Mouse (Mus musculus) cerebellum, postnatal 25 days (tissue): ENCODE data around the gene Ston2.

Experiments used
- DNase-seq, 2 experiments: peaks; one replicate each; pipeline ENCODE4 v3.0.0; 2021; ENCODE audit warnings: mixed read lengths in 2 of 2

Ston2 gene

GRCm38 (mm10) chr12:91787959-91788437 is at the start of gene Ston2:
Gene Ston2 (minus strand): TSS chr12:91788387.
- DNase-seq, result no peak

- no peak for DNase-seq
Measured at GRCm38 (mm10) chr12:91837401-91838065, 49.3 kb upstream of the Ston2 start.

- DNase-seq, result no peak
Measured at GRCm38 (mm10) chr12:91833939-91834333, 45.7 kb upstream of the Ston2 start.

GRCm38 (mm10) chr12:91833237-91833938 is 45.2 kb upstream of the Ston2 start:
- DNase-seq, result no peak

- no peak for DNase-seq
Measured at GRCm38 (mm10) chr12:91831410-91831809, 43.2 kb upstream of the Ston2 start.

- no peak for DNase-seq
Measured at GRCm38 (mm10) chr12:91820461-91820860, 32.3 kb upstream of the Ston2 start.

GRCm38 (mm10) chr12:91818726-91819125 is 30.5 kb upstream of the Ston2 start:
- no peak for DNase-seq

- peak; percentile 45 to 60 for DNase-seq
Measured at GRCm38 (mm10) chr12:91815990-91816389, 27.8 kb upstream of the Ston2 start.

GRCm38 (mm10) chr12:91815552-91815951 is 27.4 kb upstream of the Ston2 start:
- DNase-seq, result no peak

- DNase-seq, result no peak
Measured at GRCm38 (mm10) chr12:91808911-91809310, 20.7 kb upstream of the Ston2 start.

GRCm38 (mm10) chr12:91807761-91808160 is 19.6 kb upstream of the Ston2 start:
- DNase-seq, result no peak

- DNase-seq, result no peak
Measured at GRCm38 (mm10) chr12:91807095-91807494, 18.9 kb upstream of the Ston2 start.

- DNase-seq, result no peak
Measured at GRCm38 (mm10) chr12:91804262-91804661, 16.1 kb upstream of the Ston2 start.

GRCm38 (mm10) chr12:91803207-91803932 is 15.2 kb upstream of the Ston2 start:
- DNase-seq, result no peak

- no peak for DNase-seq
Measured at GRCm38 (mm10) chr12:91802586-91803206, 14.5 kb upstream of the Ston2 start.

GRCm38 (mm10) chr12:91800861-91801385 is 12.7 kb upstream of the Ston2 start:
- no peak for DNase-seq

- no peak for DNase-seq
Measured at GRCm38 (mm10) chr12:91799821-91800335, 11.7 kb upstream of the Ston2 start.

- DNase-seq, result no peak
Measured at GRCm38 (mm10) chr12:91799379-91799773, 11.2 kb upstream of the Ston2 start.

GRCm38 (mm10) chr12:91798720-91799378 is 10.7 kb upstream of the Ston2 start:
- DNase-seq, result no peak

- no peak for DNase-seq
Measured at GRCm38 (mm10) chr12:91796774-91797173, 8.6 kb upstream of the Ston2 start.

- no peak for DNase-seq
Measured at GRCm38 (mm10) chr12:91793266-91793665, 5.1 kb upstream of the Ston2 start.

GRCm38 (mm10) chr12:91791822-91792221 is 3.6 kb upstream of the Ston2 start:
- DNase-seq, result no peak
